Mouse (Mus musculus) CD8-positive naive resting alpha-beta T cell, adult 2 months (primary cell): Measurements from ENCODE around the gene Ankrd39.

Experiments used
- DNase-seq, 2 experiments: peaks; one replicate each; pipeline ENCODE4 v3.0.0; 2022; ENCODE audit warnings: low read depth in 2 of 2, low spot score in 2 of 2

Gene Ankrd39

GRCm38 (mm10) chr1:36531461-36531860 lies 15.8 kb downstream of the Ankrd39 start:
- no peak for DNase-seq

- no peak for DNase-seq
Measured at GRCm38 (mm10) chr1:36530962-36531361, 16.3 kb downstream of the Ankrd39 start.

- DNase-seq: no peak
Measured at GRCm38 (mm10) chr1:36530485-36530884, 16.8 kb downstream of the Ankrd39 start.

- no peak for DNase-seq
Measured at GRCm38 (mm10) chr1:36529875-36530274, 17.4 kb downstream of the Ankrd39 start.

GRCm38 (mm10) chr1:36529274-36529673 lies 18.0 kb downstream of the Ankrd39 start:
- no peak for DNase-seq

GRCm38 (mm10) chr1:36528351-36528750 lies 18.9 kb downstream of the Ankrd39 start:
- no peak for DNase-seq

- no peak for DNase-seq
Measured at GRCm38 (mm10) chr1:36526903-36527302, 20.3 kb downstream of the Ankrd39 start.

- DNase-seq: no peak
Measured at GRCm38 (mm10) chr1:36525774-36526173, 21.5 kb downstream of the Ankrd39 start.

- no peak for DNase-seq
Measured at GRCm38 (mm10) chr1:36524058-36524457, 23.2 kb downstream of the Ankrd39 start.

GRCm38 (mm10) chr1:36523332-36524013 lies 23.8 kb downstream of the Ankrd39 start:
- no peak for DNase-seq

- DNase-seq: no peak
Measured at GRCm38 (mm10) chr1:36522210-36522609, 25.0 kb downstream of the Ankrd39 start.

GRCm38 (mm10) chr1:36519626-36520025 lies 27.6 kb downstream of the Ankrd39 start:
- no peak for DNase-seq

- no peak for DNase-seq
Measured at GRCm38 (mm10) chr1:36518259-36518658, 29.0 kb downstream of the Ankrd39 start.

GRCm38 (mm10) chr1:36513718-36514117 lies 33.5 kb downstream of the Ankrd39 start:
- no peak for DNase-seq

GRCm38 (mm10) chr1:36513310-36513709 lies 33.9 kb downstream of the Ankrd39 start:
- no peak for DNase-seq

GRCm38 (mm10) chr1:36512966-36513280 lies 34.3 kb downstream of the Ankrd39 start:
- no peak for DNase-seq

GRCm38 (mm10) chr1:36512089-36512965 lies 34.9 kb downstream of the Ankrd39 start:
- peak; percentile 19 to 27 for DNase-seq

GRCm38 (mm10) chr1:36511289-36512021 lies 35.8 kb downstream of the Ankrd39 start, which contains the start of gene Cnnm3:
TSS of gene Cnnm3 (plus strand) at chr1:36511867.
- peak; percentile 99 to 100 for DNase-seq

GRCm38 (mm10) chr1:36508238-36508637 lies 39.0 kb downstream of the Ankrd39 start:
- DNase-seq: no peak

GRCm38 (mm10) chr1:36501261-36501660 lies 46.0 kb downstream of the Ankrd39 start:
- peak; percentile 66 to 83 for DNase-seq

GRCm38 (mm10) chr1:36497312-36497711 lies 49.9 kb downstream of the Ankrd39 start:
- DNase-seq: no peak

- DNase-seq: no peak
Measured at GRCm38 (mm10) chr1:36496719-36497118, 50.5 kb downstream of the Ankrd39 start.
